Mouse (Mus musculus) ES-E14 (cell line): ENCODE measurements around the gene Nab1.

ENCODE experiments used
- HCFC1 ChIP-seq: IDR thresholded peaks from 2 replicates; pipeline ENCODE4 v1.6.1; 2012; ENCODE audit warnings: low read length, inconsistent platforms, borderline replicate concordance; ENCODE audit not compliant: insufficient read depth
- MAFK ChIP-seq: IDR thresholded peaks from 2 replicates; pipeline ENCODE4 v1.6.1; 2014; ENCODE audit warnings: mild to moderate bottlenecking, low read depth, low read length, inconsistent platforms; ENCODE audit not compliant: insufficient read depth

- TF ChIP-seq HCFC1 (no peak), MAFK (no peak)
Measured at GRCm38 (mm10) chr1:52454509-52455001, 45.9 kb downstream of the Nab1 start.
